Mouse (Mus musculus) heart, embryonic 13.5 days (tissue): Measurements from ENCODE around the gene Cyld. TPM values are rescaled to one million over a fixed set of nuclear protein-coding genes. Genes with fewer than 3 reads are reported as not detected.

ENCODE experiments used
- ATAC-seq: fragments of 200-750 bp; cut with Nextera tagmentation; 2 replicates; pipeline ENCODE4 v1.8.0; 2017; ENCODE audit warnings: moderate TSS enrichment; ENCODE audit not compliant: insufficient number of reproducible peaks, low FRiP score, low TSS enrichment; ENCODE audit errors: extremely low read depth
- H3K27ac ChIP-seq: fragments of 300-500 bp; sonication (generic); replicated peaks from 2 replicates; pipeline ENCODE4 v1.5.1; 2015; ENCODE audit warnings: moderate library complexity, mild to moderate bottlenecking, inconsistent platforms
- H3K27me3 ChIP-seq: fragments of 300-500 bp; sonication (generic); replicated peaks from 2 replicates; pipeline ENCODE4 v1.6.1; 2015; ENCODE audit warnings: mild to moderate bottlenecking, inconsistent platforms
- H3K36me3 ChIP-seq: fragments of 300-500 bp; sonication (generic); 2 replicates; pipeline ENCODE4 v1.6.1; 2015; ENCODE audit warnings: mild to moderate bottlenecking, inconsistent platforms
- H3K4me1 ChIP-seq: fragments of 300-500 bp; sonication (generic); 2 replicates; pipeline ENCODE4 v1.6.1; 2015; ENCODE audit warnings: inconsistent platforms
- H3K4me2 ChIP-seq: fragments of 300-500 bp; sonication (generic); 2 replicates; pipeline ENCODE4 v1.6.1; 2015; ENCODE audit warnings: inconsistent platforms, mild to moderate bottlenecking, moderate library complexity
- H3K4me3 ChIP-seq: fragments of 300-500 bp; sonication (generic); 2 replicates; pipeline ENCODE4 v1.5.1; 2015; ENCODE audit warnings: moderate library complexity, mild to moderate bottlenecking, inconsistent platforms
- H3K9ac ChIP-seq: fragments of 300-500 bp; sonication (generic); 2 replicates; pipeline ENCODE4 v1.6.1; 2015; ENCODE audit warnings: inconsistent platforms, mild to moderate bottlenecking, moderate library complexity
- H3K9me3 ChIP-seq: fragments of 300-500 bp; sonication (generic); 2 replicates; pipeline ENCODE4 v1.6.1; 2016; ENCODE audit warnings: inconsistent platforms
- WGBS: fragments of 180-500 bp; shearing (Covaris S2); methylation state at CpG from one replicate; pipeline ENCODE4 v1.1.7; 2015; ENCODE audit warnings: mixed read lengths; 5-methylcytosine and 5-hydroxymethylcytosine counted together
- polyA plus RNA-seq: library from polyadenylated mRNA; unstranded; fragments of >200 nt; fragmentation: Nextera tagmentation; extraction: Ambion mirVana; gene quantifications from 2 replicates; pipeline ENCODE4 v1.2.1, GENCODE M21; 2015

Cyld gene
- polyA plus RNA-seq, 1 experiment from 2014 or later, result 8.8 TPM

DNA sequence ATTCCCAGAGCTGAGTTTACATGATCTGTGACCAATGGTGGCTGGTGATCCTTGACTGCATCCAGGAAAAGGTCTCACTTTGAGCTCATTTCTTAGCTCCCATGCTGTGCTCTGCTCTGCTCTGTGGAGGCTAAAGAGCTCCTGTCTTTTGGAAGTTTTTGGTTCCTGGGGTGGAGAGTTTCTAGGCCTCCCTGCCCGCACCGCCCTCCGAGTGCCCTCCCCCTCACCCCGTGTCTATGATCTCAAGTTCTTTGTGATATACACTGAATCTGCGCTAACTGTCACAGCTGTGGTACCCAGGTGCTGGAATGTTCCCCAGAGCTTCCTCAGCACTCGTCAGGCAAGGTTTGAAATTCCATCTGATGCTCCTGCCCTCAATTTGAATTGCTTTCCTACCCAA lies 26.0 kb upstream of the Cyld start:
- H3K9me3 ChIP-seq, result no peaks in the 10 kb centered on the region
- no peaks in the 10 kb centered on the region for H3K4me1 ChIP-seq
- no peaks in the 10 kb centered on the region for H3K36me3 ChIP-seq
- WGBS, result 81% methylated on average over 6 of the region's 6 CpGs
- no peak overlapping the region for H3K9ac ChIP-seq
- no peak for ATAC-seq
- H3K4me2 ChIP-seq, result no peak overlapping the region
- H3K27me3 ChIP-seq, result peaks cover 16% of the 10 kb centered on the region; the same call in 1 of the 2 replicates
- no peak overlapping the region for H3K4me3 ChIP-seq
- no peak overlapping the region for H3K27ac ChIP-seq

DNA sequence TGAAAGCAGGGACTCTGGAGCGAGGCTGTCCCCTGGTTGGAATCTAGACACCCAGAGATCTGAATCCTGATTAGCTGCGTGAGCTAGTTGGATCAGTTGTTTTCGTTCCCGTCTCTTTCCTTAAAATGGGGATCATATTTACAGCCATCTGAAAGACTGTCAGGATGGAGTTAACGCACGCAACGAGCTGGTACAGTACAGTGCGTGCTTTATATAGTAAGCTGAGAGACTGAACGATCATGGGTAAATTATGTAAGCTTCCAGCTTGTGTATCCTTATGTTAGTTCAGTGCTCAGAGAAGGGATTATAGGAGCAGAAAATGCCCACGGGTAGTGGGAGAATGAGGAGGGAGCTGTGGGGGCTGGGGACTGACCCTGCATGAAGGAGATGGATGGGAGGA lies 25.3 kb upstream of the Cyld start:
- Histone ChIP-seq H3K4me3 (no peak overlapping the region), H3K9me3 (no peaks in the 10 kb centered on the region), H3K36me3 (no peaks in the 10 kb centered on the region), H3K4me1 (no peaks in the 10 kb centered on the region), H3K9ac (no peak overlapping the region), H3K27ac (no peak overlapping the region), H3K27me3 (peaks cover 16% of the 10 kb centered on the region; the same call in 1 of the 2 replicates), H3K4me2 (no peak overlapping the region)
- WGBS, result 76% methylated on average over 10 of the region's 10 CpGs
- ATAC-seq, result no peak

DNA sequence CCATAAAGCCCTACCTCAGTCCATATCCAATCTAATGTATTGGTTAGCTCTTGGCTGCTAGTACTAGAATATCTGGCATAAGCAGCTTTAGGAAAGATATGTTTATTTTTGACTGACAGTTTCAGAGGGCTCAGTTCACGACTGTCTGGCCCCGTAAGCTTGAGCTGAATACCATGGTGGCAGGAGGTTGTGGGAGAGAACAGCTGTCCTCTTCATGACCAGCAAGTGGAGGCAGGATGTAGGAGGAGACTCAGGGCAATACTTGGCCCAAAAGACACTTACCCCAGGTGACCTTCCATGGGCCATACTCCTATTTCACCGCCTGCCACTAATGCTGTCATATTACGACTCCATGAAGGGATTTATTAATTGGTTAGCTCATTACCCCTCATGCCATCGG lies 23.0 kb upstream of the Cyld start:
- peaks cover 15% of the 10 kb centered on the region; the same call in 1 of the 2 replicates for H3K27me3 ChIP-seq
- no peak overlapping the region for H3K4me2 ChIP-seq
- no peaks in the 10 kb centered on the region for H3K9me3 ChIP-seq
- no peak overlapping the region for H3K27ac ChIP-seq
- H3K9ac ChIP-seq, result no peak overlapping the region
- no peaks in the 10 kb centered on the region for H3K36me3 ChIP-seq
- 80% methylated on average over 5 of the region's 5 CpGs for WGBS
- no peaks in the 10 kb centered on the region for H3K4me1 ChIP-seq
- no peak overlapping the region for H3K4me3 ChIP-seq
- no peak for ATAC-seq

DNA sequence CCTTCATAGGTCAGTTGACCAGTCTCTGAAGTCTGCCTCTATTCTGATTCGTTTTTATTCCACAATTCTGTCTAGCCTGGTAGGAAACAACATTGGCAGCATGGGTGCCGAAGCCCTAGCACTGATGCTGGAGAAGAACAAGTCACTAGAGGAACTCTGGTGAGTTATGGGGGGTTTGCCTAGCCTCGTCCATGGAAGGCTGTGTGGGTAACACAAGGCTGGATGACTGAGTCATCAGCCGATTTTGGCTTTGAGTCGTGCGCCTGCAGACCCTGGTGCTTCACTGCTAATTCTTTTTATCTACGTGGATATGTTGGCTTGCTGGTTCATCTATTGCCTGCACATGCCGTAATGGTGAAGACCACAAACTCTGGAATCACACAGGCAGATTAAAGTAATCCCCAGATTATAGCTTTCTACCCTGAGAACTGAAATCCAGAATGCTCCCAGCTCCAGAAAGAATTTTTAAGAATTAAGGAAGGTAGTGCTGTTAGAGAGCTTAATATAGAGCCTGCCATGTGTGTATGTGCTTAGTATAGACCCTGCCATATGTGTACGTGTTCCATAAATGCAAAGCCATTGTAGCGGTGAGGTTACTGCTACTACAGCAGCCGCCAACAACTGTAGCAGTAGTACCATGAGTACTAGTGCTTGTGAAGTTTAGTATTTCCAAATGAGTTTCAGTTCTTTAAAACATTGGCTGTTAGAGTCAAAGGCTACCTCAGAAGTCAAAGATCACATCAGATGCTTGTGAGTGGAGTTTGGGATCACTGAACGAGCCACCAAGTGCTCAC lies 21.3 kb upstream of the Cyld start:
- Histone ChIP-seq H3K9me3 (no peaks in the 10 kb centered on the region), H3K4me2 (no peak overlapping the region), H3K4me3 (no peak overlapping the region), H3K27ac (no peak overlapping the region), H3K36me3 (no peaks in the 10 kb centered on the region), H3K4me1 (no peaks in the 10 kb centered on the region), H3K9ac (no peak overlapping the region), H3K27me3 (peaks cover 7% of the 10 kb centered on the region; the same call in 1 of the 2 replicates)
- 75% methylated on average over 12 of the region's 12 CpGs for WGBS
- ATAC-seq, result no peak

DNA sequence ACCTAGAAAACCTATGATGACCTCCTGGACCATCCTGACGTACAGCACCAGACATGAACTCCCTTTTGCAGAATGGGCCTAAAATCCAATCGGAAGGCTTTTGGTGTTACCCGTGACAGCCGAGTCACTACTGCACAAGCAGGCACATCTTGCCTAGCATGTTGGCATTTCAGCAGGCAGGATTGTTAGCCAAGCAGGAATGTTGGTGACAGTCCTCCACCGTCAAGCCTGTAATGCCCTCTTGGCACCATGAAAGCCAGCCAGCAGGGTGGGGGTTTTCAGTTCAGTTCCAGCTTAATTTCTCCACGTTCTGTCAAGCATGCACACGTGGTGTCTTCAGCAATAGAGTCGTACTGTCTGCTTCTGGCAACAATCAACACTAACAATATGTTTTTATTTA lies 19.8 kb upstream of the Cyld start:
- no peak overlapping the region for H3K4me2 ChIP-seq
- H3K36me3 ChIP-seq, result no peaks in the 10 kb centered on the region
- no peak for ATAC-seq
- no peaks in the 10 kb centered on the region for H3K4me1 ChIP-seq
- WGBS, result 77% methylated on average over 8 of the region's 8 CpGs
- no peak overlapping the region for H3K9ac ChIP-seq
- peaks cover 6% of the 10 kb centered on the region; the same call in 1 of the 2 replicates for H3K27me3 ChIP-seq
- H3K4me3 ChIP-seq, result no peak overlapping the region
- no peak overlapping the region for H3K27ac ChIP-seq
- no peaks in the 10 kb centered on the region for H3K9me3 ChIP-seq

DNA sequence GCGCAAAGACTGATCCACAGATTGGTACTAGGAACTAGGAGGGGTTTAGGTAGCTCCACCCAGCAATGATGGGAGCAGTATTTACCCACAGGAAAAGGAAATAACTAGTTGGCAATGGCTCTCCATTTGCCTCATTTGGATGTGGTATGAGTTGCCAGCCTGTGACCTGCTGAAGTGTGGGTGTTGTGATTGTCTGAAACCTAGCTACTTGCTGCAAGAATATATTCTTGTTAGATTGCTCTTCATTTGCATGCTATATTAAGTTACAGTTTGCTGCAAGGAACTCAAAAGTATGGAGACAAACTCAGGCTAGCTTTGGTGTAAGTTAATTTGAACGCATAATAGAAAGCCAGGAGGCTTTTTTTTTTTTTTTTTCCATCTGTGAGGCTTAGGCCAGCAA lies 16.3 kb upstream of the Cyld start:
- Histone ChIP-seq H3K4me2 (no peak overlapping the region), H3K9me3 (no peaks in the 10 kb centered on the region), H3K4me3 (no peak overlapping the region), H3K27ac (no peak overlapping the region), H3K9ac (no peak overlapping the region), H3K36me3 (no peaks in the 10 kb centered on the region), H3K4me1 (no peaks in the 10 kb centered on the region), H3K27me3 (no peaks in the 10 kb centered on the region)
- ATAC-seq, result no peak
- 81% methylated on average over 2 of the region's 2 CpGs for WGBS

DNA sequence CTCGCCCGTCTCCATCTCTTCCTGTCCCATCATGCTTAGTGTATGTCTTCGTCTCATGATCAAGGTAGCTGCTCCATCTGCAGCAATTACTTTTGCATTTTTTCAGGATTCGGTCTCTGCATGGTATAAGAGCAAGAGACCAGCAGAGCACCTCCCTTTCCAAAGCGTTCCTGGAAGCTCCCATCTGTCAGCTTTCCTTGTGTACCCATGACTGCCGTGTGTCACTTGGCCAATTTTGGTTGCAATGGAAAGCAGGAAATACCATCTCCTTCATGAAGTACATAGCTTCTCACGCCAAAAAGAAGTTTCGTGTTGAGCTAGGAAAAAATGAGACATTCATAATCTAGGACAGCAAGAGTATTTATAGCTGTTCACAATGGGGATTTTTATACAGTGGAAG lies 15.8 kb upstream of the Cyld start:
- H3K36me3 ChIP-seq, result no peaks in the 10 kb centered on the region
- no peaks in the 10 kb centered on the region for H3K9me3 ChIP-seq
- H3K4me2 ChIP-seq, result no peak overlapping the region
- 79% methylated on average over 8 of the region's 8 CpGs for WGBS
- H3K9ac ChIP-seq, result no peak overlapping the region
- no peaks in the 10 kb centered on the region for H3K27me3 ChIP-seq
- H3K4me3 ChIP-seq, result no peak overlapping the region
- no peak for ATAC-seq
- H3K4me1 ChIP-seq, result no peaks in the 10 kb centered on the region
- no peak overlapping the region for H3K27ac ChIP-seq

DNA sequence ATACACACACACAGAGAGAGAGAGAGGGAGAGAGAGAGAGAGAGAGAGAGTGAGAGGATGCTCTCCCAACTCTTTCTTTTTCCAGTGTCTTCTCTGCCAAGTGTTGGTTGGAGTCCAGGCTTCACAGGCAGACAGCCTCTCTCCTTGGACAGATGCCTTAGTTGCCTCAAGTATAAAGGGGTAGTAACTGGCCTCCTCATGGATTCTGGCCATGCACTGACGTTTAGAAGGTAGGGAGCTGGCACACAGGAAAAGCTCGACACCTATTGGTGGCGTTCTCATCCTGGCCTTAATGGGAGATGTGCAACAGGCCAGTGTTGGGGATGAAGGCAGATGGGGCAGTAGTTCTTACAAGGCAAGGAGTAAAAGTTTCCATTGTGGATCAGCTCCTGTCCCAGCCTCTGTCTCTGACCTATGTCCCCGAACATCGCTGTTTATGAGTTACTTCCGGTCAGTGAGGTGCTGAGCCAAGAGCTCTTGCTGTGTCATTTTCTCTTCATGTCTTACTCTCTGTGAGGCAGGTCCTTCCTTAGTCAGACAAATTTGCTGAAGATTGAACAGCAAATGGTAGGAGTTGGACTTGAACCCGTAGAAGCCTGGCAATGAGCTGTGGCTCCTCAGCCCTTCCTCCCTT lies 13.1 kb upstream of the Cyld start:
- Histone ChIP-seq H3K9ac (no peak overlapping the region), H3K4me2 (no peak overlapping the region), H3K27ac (no peak overlapping the region), H3K9me3 (no peaks in the 10 kb centered on the region), H3K36me3 (no peaks in the 10 kb centered on the region), H3K27me3 (no peaks in the 10 kb centered on the region), H3K4me1 (0 out of 2 replicates have a peak, but pooled peaks cover 7% of the 10 kb centered on the region), H3K4me3 (no peak overlapping the region)
- ATAC-seq, result no peak
- 81% methylated on average over 7 of the region's 7 CpGs for WGBS

DNA sequence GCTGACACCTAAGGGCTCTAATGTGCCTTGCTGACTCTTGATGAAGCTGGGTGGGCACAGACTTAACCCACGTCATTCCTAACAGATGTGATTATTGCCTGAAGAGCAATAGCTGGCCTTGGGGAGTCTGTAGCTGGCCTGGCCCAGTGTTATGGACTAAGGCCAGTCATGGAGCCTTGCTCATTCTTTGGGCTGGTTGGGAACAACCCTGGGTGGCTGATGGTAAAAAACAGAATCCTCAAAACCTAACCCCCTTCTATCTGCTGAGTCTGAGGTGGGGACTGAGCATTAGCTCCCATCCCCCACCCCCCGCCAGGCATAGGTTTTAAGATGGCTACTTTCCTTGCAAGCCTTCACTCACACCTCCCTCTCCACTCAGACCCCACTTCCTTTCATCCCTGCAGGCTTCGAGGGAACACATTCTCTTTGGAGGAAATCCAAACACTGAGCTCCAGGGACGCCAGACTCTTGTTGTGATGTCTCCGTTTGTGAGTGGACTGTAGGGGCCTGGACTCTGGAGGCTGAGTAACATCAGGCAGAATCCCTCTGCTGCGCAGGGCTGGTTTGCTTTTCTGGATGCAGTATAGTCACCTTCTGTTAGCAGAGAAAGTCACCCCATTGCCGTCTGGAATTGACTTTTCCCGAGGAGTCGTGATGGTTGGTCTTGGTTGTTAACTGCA lies 10.5 kb upstream of the Cyld start:
- H3K9me3 ChIP-seq, result no peaks in the 10 kb centered on the region
- 0 out of 2 replicates have a peak, but pooled peaks cover 7% of the 10 kb centered on the region for H3K4me1 ChIP-seq
- 47% methylated on average over 9 of the region's 9 CpGs for WGBS
- no peak overlapping the region for H3K4me3 ChIP-seq
- H3K4me2 ChIP-seq, result no peak overlapping the region
- no peaks in the 10 kb centered on the region for H3K36me3 ChIP-seq
- no peak overlapping the region for H3K9ac ChIP-seq
- no peaks in the 10 kb centered on the region; the same call in 1 of the 2 replicates for H3K27me3 ChIP-seq
- ATAC-seq, result no peak
- H3K27ac ChIP-seq, result no peak overlapping the region

DNA sequence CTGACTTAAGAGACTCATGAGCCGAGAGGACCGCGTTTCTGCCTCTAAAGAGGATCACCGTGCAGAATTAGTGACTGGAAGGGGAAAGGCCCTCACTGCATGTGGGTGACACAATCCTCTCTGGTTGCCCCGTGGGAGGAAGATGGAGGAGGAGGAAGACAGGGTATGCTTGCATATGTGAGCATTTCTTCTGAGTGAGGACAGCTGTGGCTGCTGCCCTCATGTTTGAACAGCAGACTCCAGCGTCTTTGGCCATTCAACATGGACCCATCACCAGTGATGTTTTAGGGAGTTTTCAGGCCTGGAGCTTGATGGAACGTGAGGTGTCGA lies 10.0 kb upstream of the Cyld start:
- ATAC-seq, result no peak
- Histone ChIP-seq H3K4me2 (no peak overlapping the region), H3K27me3 (no peaks in the 10 kb centered on the region; the same call in 1 of the 2 replicates), H3K9ac (no peak overlapping the region), H3K27ac (no peak overlapping the region), H3K9me3 (no peaks in the 10 kb centered on the region), H3K36me3 (no peaks in the 10 kb centered on the region), H3K4me3 (no peak overlapping the region), H3K4me1 (0 out of 2 replicates have a peak, but pooled peaks cover 8% of the 10 kb centered on the region)
- 66% methylated on average over 8 of the region's 8 CpGs for WGBS

DNA sequence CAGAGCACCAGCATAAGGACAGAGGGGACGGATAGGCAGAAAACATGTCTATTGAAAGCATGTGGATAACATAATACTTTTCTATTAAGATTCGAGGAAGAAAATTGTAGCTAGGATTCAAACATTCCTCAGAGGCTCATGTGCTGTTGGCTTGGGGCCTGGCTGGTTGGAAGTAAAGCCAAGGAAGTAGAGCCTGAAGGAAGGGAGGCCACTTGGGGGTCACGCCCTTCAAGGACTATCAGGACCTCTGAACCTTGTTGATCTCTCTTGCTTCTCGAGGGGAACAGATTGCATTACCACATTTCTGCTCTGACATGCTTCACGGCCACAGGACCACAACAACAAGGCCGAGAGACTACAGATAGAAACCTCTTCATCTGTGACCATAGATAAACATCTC lies 7.7 kb upstream of the Cyld start:
- no peaks in the 10 kb centered on the region for H3K36me3 ChIP-seq
- no peak overlapping the region for H3K27ac ChIP-seq
- 67% methylated on average over 6 of the region's 6 CpGs for WGBS
- H3K27me3 ChIP-seq, result no peaks in the 10 kb centered on the region; the same call in 1 of the 2 replicates
- no peak overlapping the region for H3K9ac ChIP-seq
- no peak for ATAC-seq
- H3K9me3 ChIP-seq, result no peaks in the 10 kb centered on the region
- H3K4me3 ChIP-seq, result no peak overlapping the region
- H3K4me1 ChIP-seq, result peaks cover 13% of the 10 kb centered on the region; the same call in 1 of the 2 replicates
- H3K4me2 ChIP-seq, result no peak overlapping the region
